Mouse (Mus musculus) thymus, adult 2 months (tissue): ENCODE results near the gene Peli2.

Experiments
- CTCF ChIP-seq: fragments of 200-500 bp; IDR thresholded peaks from 2 replicates; pipeline ENCODE4 v1.5.1; 2012; ENCODE audit warnings: mild to moderate bottlenecking, control low read depth, low read length, moderate library complexity, borderline replicate concordance; ENCODE audit not compliant: control insufficient read depth, poor library complexity, insufficient read depth; ENCODE audit errors: extremely low read depth
- POLR2A ChIP-seq: fragments of 200-500 bp; IDR thresholded peaks from 2 replicates; pipeline ENCODE4 v1.6.1; 2012; ENCODE audit warnings: mild to moderate bottlenecking, low read length, control low read depth, moderate library complexity; ENCODE audit not compliant: control insufficient read depth, poor library complexity, insufficient read depth; ENCODE audit errors: extremely low read depth

- TF ChIP-seq CTCF (no peak), POLR2A (no peak)
Observed at GRCm38 (mm10) chr14:48201403-48201802, 80.8 kb downstream of the Peli2 start.
